Mouse (Mus musculus) stomach, embryonic 16.5 days (tissue): ENCODE results near the gene Plcl1. TPM values are rescaled to one million over a fixed set of nuclear protein-coding genes. Genes with fewer than 3 reads are reported as not detected.

ENCODE experiments used
- ATAC-seq: fragments of 200-750 bp; cut with Nextera tagmentation; 2 replicates; pipeline ENCODE4 v1.8.0; 2017; ENCODE audit warnings: moderate number of reproducible peaks, moderate TSS enrichment; ENCODE audit not compliant: insufficient read depth, low FRiP score
- H3K27ac ChIP-seq: fragments of 300-500 bp; sonication (generic); 2 replicates; pipeline ENCODE4 v1.5.1; 2014; ENCODE audit warnings: low read length
- H3K27me3 ChIP-seq: fragments of 300-500 bp; sonication (generic); 2 replicates; pipeline ENCODE4 v1.6.1; 2014; ENCODE audit warnings: low read length, control low read depth, mixed read lengths; ENCODE audit not compliant: control insufficient read depth, insufficient read depth
- H3K36me3 ChIP-seq: fragments of 300-500 bp; sonication (generic); 2 replicates; pipeline ENCODE4 v1.6.1; 2014; ENCODE audit warnings: low read length; ENCODE audit not compliant: control insufficient read depth, insufficient read depth
- H3K4me1 ChIP-seq: fragments of 300-500 bp; sonication (generic); 2 replicates; pipeline ENCODE4 v1.6.1; 2014; ENCODE audit warnings: low read length, control low read depth, mixed read lengths; ENCODE audit not compliant: control insufficient read depth, insufficient read depth
- H3K4me2 ChIP-seq: fragments of 300-500 bp; sonication (generic); 2 replicates; pipeline ENCODE4 v1.6.1; 2014; ENCODE audit warnings: low read depth, low read length, mixed read lengths
- H3K4me3 ChIP-seq: fragments of 300-500 bp; sonication (generic); replicated peaks from 2 replicates; pipeline ENCODE4 v1.5.1; 2014; ENCODE audit warnings: mild to moderate bottlenecking, low read length
- H3K9ac ChIP-seq: fragments of 300-500 bp; sonication (generic); 2 replicates; pipeline ENCODE4 v1.6.1; 2014; ENCODE audit warnings: low read length
- H3K9me3 ChIP-seq: fragments of 300-500 bp; sonication (generic); replicated peaks from 2 replicates; pipeline ENCODE4 v1.6.1; 2016; ENCODE audit warnings: low read length, control low read depth; ENCODE audit not compliant: control insufficient read depth
- WGBS: fragments of 180-500 bp; shearing (Covaris S2); extraction: QIAGEN DNeasy Blood & Tissue Kit; methylation state at CpG from one replicate; pipeline ENCODE4 v1.1.7; 2014; 5-methylcytosine and 5-hydroxymethylcytosine counted together
- polyA plus RNA-seq: library from polyadenylated mRNA; unstranded; fragments of >200 nt; fragmentation: Nextera tagmentation; extraction: Ambion mirVana; gene quantifications from 2 replicates; pipeline ENCODE4 v1.2.1, GENCODE M21; 2015

Plcl1 gene
- polyA plus RNA-seq, result 1.9 and 2.2 TPM in 2 replicates

- Histone ChIP-seq H3K4me3 (peak within 1 kb of the TSS; percentile 87), H3K27me3 (no peaks in the 10 kb centered on the region), H3K4me2 (peak within 1 kb of the TSS; percentile 95), H3K36me3 (no peaks in the 10 kb centered on the region), H3K4me1 (0 out of 2 replicates have a peak, but pooled peaks cover 2% of the 10 kb centered on the region), H3K9me3 (no peaks in the 10 kb centered on the region), H3K27ac (peak within 1 kb of the TSS; percentile 74), H3K9ac (peak within 1 kb of the TSS; percentile 82)
- 2% methylated on average over 51 of the region's 51 CpGs for WGBS
- peak; percentile 99 for ATAC-seq
Observed at GRCm38 (mm10) chr1:55405272-55406022, at the start of gene Plcl1. Gene Plcl1 (plus strand): TSS chr1:55405921.

GRCm38 (mm10) chr1:55362634-55363033, 43.1 kb upstream of the Plcl1 start:
- no peak overlapping the region for H3K27ac ChIP-seq
- H3K9me3 ChIP-seq, result peaks cover 7% of the 10 kb centered on the region
- no peaks in the 10 kb centered on the region for H3K36me3 ChIP-seq
- peak; percentile 40; the same call in 1 of the 2 replicates for ATAC-seq
- H3K9ac ChIP-seq, result no peak overlapping the region
- 44% methylated on average over 46 of the region's 49 CpGs for WGBS
- peak overlapping the region; percentile 55 for H3K4me3 ChIP-seq
- H3K4me1 ChIP-seq, result no peaks in the 10 kb centered on the region
- H3K27me3 ChIP-seq, result peaks cover 17% of the 10 kb centered on the region
- H3K4me2 ChIP-seq, result peak overlapping the region; percentile 61

- H3K9me3 ChIP-seq, result peaks cover 7% of the 10 kb centered on the region
- H3K4me2 ChIP-seq, result peak within 1 kb of the TSS; percentile 61
- no peak within 1 kb of the TSS for H3K27ac ChIP-seq
- no peaks in the 10 kb centered on the region for H3K36me3 ChIP-seq
- ATAC-seq, result peak; percentile 75
- peak within 1 kb of the TSS; percentile 55 for H3K4me3 ChIP-seq
- no peaks in the 10 kb centered on the region for H3K4me1 ChIP-seq
- 0 out of 2 replicates have a peak within 1 kb of the TSS, but pooled peaks have one; percentile 2 for H3K9ac ChIP-seq
- WGBS, result 14% methylated on average over 64 of the region's 68 CpGs
- peaks cover 17% of the 10 kb centered on the region for H3K27me3 ChIP-seq
Observed at GRCm38 (mm10) chr1:55363044-55363565, 42.6 kb upstream of the Plcl1 start, which contains the start of gene Boll. Gene Boll (minus strand): TSS chr1:55363469.

GRCm38 (mm10) chr1:55363586-55363985, 42.1 kb upstream of the Plcl1 start:
- WGBS, result 5% methylated on average over 27 of the region's 27 CpGs
- Histone ChIP-seq H3K4me1 (no peaks in the 10 kb centered on the region), H3K4me3 (peak overlapping the region; percentile 55), H3K9ac (0 out of 2 replicates have a peak overlapping the region, but pooled peaks have one; percentile 2), H3K27ac (no peak overlapping the region), H3K4me2 (peak overlapping the region; percentile 61), H3K36me3 (no peaks in the 10 kb centered on the region), H3K27me3 (peaks cover 17% of the 10 kb centered on the region), H3K9me3 (peaks cover 7% of the 10 kb centered on the region)
- ATAC-seq, result peak; percentile 72; the same call in 1 of the 2 replicates

GRCm38 (mm10) chr1:55372626-55373025, 33.1 kb upstream of the Plcl1 start:
- no peak for ATAC-seq
- H3K4me3 ChIP-seq, result no peak overlapping the region
- no peak overlapping the region for H3K9ac ChIP-seq
- H3K4me1 ChIP-seq, result no peaks in the 10 kb centered on the region
- no peaks in the 10 kb centered on the region for H3K9me3 ChIP-seq
- no peak overlapping the region for H3K4me2 ChIP-seq
- no peaks in the 10 kb centered on the region for H3K36me3 ChIP-seq
- no peaks in the 10 kb centered on the region for H3K27me3 ChIP-seq
- WGBS, result 85% methylated on average over 3 of the region's 3 CpGs
- no peak overlapping the region for H3K27ac ChIP-seq

- H3K4me1 ChIP-seq, result no peaks in the 10 kb centered on the region
- H3K4me2 ChIP-seq, result no peak overlapping the region
- no peak for ATAC-seq
- no peaks in the 10 kb centered on the region for H3K36me3 ChIP-seq
- H3K27ac ChIP-seq, result no peak overlapping the region
- H3K9me3 ChIP-seq, result no peaks in the 10 kb centered on the region
- 69% methylated on average over 2 of the region's 2 CpGs for WGBS
- no peak overlapping the region for H3K9ac ChIP-seq
- H3K27me3 ChIP-seq, result no peaks in the 10 kb centered on the region
- H3K4me3 ChIP-seq, result no peak overlapping the region
Observed at GRCm38 (mm10) chr1:55380527-55380926, 25.2 kb upstream of the Plcl1 start.

- no peaks in the 10 kb centered on the region for H3K9me3 ChIP-seq
- no peak overlapping the region for H3K4me3 ChIP-seq
- H3K4me2 ChIP-seq, result no peak overlapping the region
- H3K4me1 ChIP-seq, result no peaks in the 10 kb centered on the region
- no peaks in the 10 kb centered on the region for H3K36me3 ChIP-seq
- no peak overlapping the region for H3K27ac ChIP-seq
- WGBS, result 18% methylated on average over 9 of the region's 9 CpGs
- H3K9ac ChIP-seq, result no peak overlapping the region
- ATAC-seq, result no peak
- H3K27me3 ChIP-seq, result no peaks in the 10 kb centered on the region
Observed at GRCm38 (mm10) chr1:55383114-55383773, 22.5 kb upstream of the Plcl1 start.

- no peak for ATAC-seq
- Histone ChIP-seq H3K27me3 (no peaks in the 10 kb centered on the region), H3K36me3 (no peaks in the 10 kb centered on the region), H3K4me3 (no peak overlapping the region), H3K4me2 (no peak overlapping the region), H3K9ac (no peak overlapping the region), H3K9me3 (no peaks in the 10 kb centered on the region), H3K4me1 (no peaks in the 10 kb centered on the region), H3K27ac (no peak overlapping the region)
- WGBS, result 34% methylated on average over 5 of the region's 5 CpGs
Observed at GRCm38 (mm10) chr1:55399891-55400290, 5.8 kb upstream of the Plcl1 start.

DNA sequence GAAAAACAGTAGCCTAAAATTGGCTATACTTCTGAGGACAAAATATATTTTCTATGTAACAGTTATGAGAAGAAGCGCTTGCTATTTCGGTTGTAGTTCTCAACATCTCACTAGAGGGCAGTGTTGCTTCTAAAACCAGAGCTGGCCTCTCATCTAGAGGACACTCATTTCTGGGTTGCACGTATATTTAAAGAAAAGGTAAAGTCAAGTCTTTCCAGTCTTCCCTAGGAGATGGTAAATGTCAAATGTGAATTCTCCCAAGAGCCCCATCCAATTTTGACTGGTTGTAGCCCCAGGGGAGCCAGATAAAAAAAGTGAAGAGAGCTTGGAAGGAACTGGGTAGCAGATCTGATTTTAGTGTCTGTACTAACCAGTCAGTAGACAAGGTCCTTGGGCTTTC, 1.3 kb upstream of the Plcl1 start:
- Histone ChIP-seq H3K4me1 (0 out of 2 replicates have a peak, but pooled peaks cover 2% of the 10 kb centered on the region), H3K9me3 (no peaks in the 10 kb centered on the region), H3K9ac (no peak overlapping the region), H3K27me3 (no peaks in the 10 kb centered on the region), H3K27ac (no peak overlapping the region), H3K4me2 (no peak overlapping the region), H3K4me3 (no peak overlapping the region), H3K36me3 (no peaks in the 10 kb centered on the region)
- 2% methylated on average over 3 of the region's 3 CpGs for WGBS
- ATAC-seq, result no peak
